Mouse (Mus musculus) testis, adult 2 months (tissue): ENCODE measurements around the gene Bcar3.

ENCODE experiments used
- CTCF ChIP-seq: fragments of 200-500 bp; IDR thresholded peaks from 2 replicates; pipeline ENCODE4 v1.5.1; 2012; ENCODE audit warnings: low read depth, mild to moderate bottlenecking, inconsistent platforms, low read length, moderate library complexity; ENCODE audit not compliant: control insufficient read depth, insufficient read depth, insufficient replicate concordance
- POLR2A ChIP-seq: fragments of 200-500 bp; IDR thresholded peaks from 2 replicates; pipeline ENCODE4 v1.6.1; 2012; ENCODE audit warnings: low read depth, mild to moderate bottlenecking, inconsistent platforms, low read length, moderate library complexity; ENCODE audit not compliant: control insufficient read depth

DNA sequence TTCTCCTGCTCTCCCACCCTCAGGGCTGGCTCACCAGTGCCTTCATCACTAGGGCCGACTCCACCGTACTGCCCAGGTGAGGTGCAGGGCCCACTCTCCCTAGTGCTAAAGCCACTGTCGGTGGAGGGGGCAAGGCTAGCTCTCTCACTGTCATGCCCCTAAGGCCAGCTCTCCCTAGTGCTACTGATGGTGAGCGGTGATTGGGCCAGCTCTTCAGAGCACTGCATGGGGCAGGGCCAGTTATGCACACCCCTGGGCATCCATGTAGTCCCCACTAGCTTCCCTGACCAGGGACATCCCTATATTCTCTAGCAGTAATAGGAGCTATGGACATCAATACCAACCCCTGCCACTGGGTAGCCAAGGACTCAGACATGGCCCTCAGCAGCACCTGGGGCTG lies 103.0 kb downstream of the Bcar3 start:
- TF ChIP-seq CTCF (no peak), POLR2A (no peak)
